Mouse (Mus musculus): Measurements from ENCODE around the gene Fam186a. TPM values are rescaled to one million over a fixed set of nuclear protein-coding genes. Genes with fewer than 3 reads are reported as not detected.
"Not testable (repeated sequence)": the region's sequence is repeated elsewhere in the genome, so short reads cannot be mapped to it uniquely, and the experiment has no call there.

Gene Fam186a
- polyA plus RNA-seq, 1 experiment from 2014 or later = not detected

DNA sequence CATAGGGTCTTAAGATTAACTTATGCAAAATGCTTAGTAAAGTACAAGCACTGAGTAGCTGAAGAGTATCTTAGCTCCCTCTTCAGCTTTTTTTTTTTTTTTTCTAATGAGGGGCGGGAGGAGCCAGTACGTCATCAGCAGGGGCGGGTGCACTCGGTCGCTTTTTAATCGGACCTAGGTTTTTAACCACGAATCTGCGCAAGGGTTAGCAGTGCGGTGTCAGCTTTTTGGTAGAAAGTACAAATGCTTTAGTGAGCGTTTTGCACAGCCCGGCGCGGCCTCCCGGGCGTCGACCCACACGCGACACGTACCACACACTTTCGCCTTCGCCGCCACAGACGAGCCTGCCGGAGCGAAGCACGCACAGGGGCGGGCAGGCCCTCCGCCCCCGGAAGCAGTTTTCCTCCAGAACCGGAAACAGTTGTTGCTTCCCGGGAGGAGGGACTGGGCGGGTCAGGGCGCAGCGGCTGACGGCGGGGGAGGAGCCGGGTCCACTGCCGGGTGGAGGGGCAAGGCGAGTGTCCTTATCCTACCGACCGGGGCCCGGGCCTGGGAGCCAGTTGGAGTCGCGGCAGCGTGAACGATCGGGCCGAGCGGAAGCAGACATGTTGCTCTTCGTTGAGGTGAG, 5.6 kb upstream of the Fam186a start:
- Histone ChIP-seq H3K9ac (peak overlapping the region; percentile 96), H3K4me2 (peak overlapping the region; percentile 85), H3K27me3 (replicated peaks) (no peaks in the 10 kb centered on the region), H3K4me3 (peak overlapping the region; percentile 96), H3K27ac (peak overlapping the region; percentile 95), H3K9me3 (replicated peaks) (no peaks in the 10 kb centered on the region), H3K36me3 (0 out of 2 replicates have a peak, but pooled peaks cover 3% of the 10 kb centered on the region), H3K4me1 (peaks cover 40% of the 10 kb centered on the region)
- ATAC-seq = peak; percentile 97
- under 1% methylated on average over 50 of the region's 50 CpGs for WGBS (ENCODE audit: insufficient replicate concordance)

DNA sequence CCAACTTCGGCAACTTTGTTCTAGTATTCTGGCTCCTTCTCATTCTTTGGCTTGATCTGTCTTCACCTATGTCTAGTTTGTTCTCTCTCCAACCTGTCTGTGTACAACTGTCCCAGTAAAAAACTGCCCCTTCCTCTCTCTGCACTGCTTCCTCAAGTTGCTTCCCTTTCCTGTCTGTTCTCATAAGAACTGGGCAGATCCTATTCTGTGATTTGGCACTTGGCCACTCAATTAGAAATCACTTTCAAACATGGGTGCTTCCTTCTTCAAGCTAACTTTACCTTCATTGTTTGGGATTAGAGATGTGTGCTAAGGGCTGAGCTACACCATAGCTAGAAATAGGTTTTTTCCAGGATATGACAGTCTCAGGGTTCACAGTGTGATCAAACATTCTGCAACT, 3.7 kb upstream of the Fam186a start:
- 68% methylated on average over 1 of the region's 1 CpGs for WGBS (ENCODE audit: insufficient replicate concordance)
- H3K36me3 ChIP-seq = 0 out of 2 replicates have a peak, but pooled peaks cover 3% of the 10 kb centered on the region
- H3K9me3 ChIP-seq (replicated peaks) = no peaks in the 10 kb centered on the region
- H3K27me3 ChIP-seq (replicated peaks) = no peaks in the 10 kb centered on the region
- H3K4me3 ChIP-seq = no peak overlapping the region
- H3K4me2 ChIP-seq = no peak overlapping the region
- no peak for ATAC-seq
- no peak overlapping the region for H3K9ac ChIP-seq
- 0 out of 2 replicates have a peak overlapping the region, but pooled peaks have one; percentile 3 for H3K27ac ChIP-seq
- peaks cover 40% of the 10 kb centered on the region for H3K4me1 ChIP-seq

DNA sequence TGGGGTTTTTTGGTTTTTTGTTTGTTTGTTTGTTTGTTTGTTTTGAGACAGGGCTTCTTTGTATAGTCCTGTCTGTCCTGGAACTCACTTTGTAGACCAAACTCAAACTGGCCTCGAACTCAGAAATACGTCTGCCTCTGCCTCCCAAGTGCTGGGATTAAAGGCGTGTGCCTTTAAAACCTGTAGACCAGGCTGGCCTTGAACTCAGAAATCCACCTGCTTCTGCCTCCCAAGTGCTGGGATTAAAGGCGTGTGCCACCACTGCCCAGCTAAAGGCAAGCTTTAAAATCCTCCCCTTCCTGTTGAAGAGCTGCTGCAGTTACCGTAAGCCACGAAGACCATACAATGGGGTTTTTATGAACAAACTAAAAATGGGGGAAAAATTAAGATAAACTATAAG, 2.9 kb upstream of the Fam186a start, which contains the start of gene Larp4:
TSS of gene Larp4 (plus strand) at position 301 of the 400 bp plus-strand sequence.
- not testable (repeated sequence) for H3K9me3 ChIP-seq (replicated peaks); H3K36me3 ChIP-seq; H3K9ac ChIP-seq; H3K4me2 ChIP-seq; H3K27me3 ChIP-seq (replicated peaks); ATAC-seq; H3K4me3 ChIP-seq
- Histone ChIP-seq H3K4me1 (peaks cover 33% of the 10 kb centered on the region), H3K27ac (0 out of 2 replicates have a peak within 1 kb of the TSS, but pooled peaks have one; percentile 3)
- WGBS (ENCODE audit: insufficient replicate concordance) = 75% methylated on average over 6 of the region's 6 CpGs

DNA sequence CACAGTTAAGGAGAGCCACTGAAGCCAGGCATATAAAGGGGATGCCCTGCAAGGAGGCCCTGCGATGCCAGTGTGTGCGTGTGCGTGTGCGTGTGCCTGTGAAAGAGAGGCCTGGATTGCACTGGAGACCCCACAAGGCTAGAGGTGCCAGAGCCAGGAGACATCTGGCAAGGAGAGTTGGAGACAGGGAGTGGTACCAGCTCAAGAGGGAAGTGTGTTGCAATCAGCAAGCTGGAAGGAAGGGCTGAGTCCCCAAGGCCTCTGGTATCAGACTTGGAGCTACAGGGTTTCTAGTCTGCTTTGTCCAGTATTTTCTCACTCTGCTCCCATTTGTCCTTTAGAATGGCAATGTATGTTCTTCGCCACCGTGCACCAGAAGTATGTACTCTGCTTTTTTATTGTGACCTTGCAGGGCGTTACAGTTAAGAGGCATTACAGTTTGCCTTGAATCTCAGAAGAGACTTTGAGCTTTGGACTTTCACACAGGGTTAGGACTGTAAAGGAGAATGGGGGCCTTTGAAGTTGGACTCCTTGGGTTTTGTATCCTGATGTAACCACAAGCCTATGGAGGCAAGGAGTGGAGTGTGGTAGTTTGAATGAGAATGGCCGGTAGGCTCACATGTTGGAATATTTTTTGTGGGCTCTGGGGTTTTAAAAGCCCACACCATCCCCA, 1.6 kb downstream of the Fam186a start:
- Histone ChIP-seq H3K4me3 (no peak overlapping the region), H3K9ac (no peak overlapping the region), H3K4me2 (no peak overlapping the region), H3K27me3 (replicated peaks) (no peaks in the 10 kb centered on the region), H3K27ac (no peak overlapping the region), H3K4me1 (peaks cover 9% of the 10 kb centered on the region), H3K36me3 (no peaks in the 10 kb centered on the region), H3K9me3 (replicated peaks) (no peaks in the 10 kb centered on the region)
- WGBS (ENCODE audit: insufficient replicate concordance) = 73% methylated on average over 8 of the region's 8 CpGs
- no peak for ATAC-seq

DNA sequence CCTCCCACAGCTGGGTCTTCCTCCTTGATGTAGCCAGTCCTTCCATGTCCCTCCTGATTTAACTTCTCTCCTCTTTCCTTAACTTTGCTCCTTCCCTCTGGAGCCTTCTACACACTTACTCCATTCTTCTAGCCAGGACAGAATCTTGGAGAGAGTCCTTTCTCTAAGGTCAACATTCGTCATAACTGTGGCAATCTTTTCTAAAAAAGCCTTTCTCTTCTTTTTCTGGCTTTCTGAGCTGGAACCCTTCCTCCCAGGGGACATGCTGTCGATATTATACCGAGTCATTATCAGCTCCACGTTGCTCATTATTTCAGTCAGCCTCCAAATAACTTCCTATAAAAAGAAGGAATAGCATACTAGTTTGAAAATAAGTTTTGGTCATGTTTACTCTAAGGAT, 11.5 kb downstream of the Fam186a start:
- Histone ChIP-seq H3K4me1 (no peaks in the 10 kb centered on the region), H3K4me3 (no peak overlapping the region), H3K27ac (no peak overlapping the region), H3K9ac (no peak overlapping the region), H3K27me3 (replicated peaks) (0 out of 2 replicates have a peak, but pooled peaks cover 5% of the 10 kb centered on the region), H3K4me2 (no peak overlapping the region), H3K36me3 (no peaks in the 10 kb centered on the region), H3K9me3 (replicated peaks) (no peaks in the 10 kb centered on the region)
- ATAC-seq = no peak
- WGBS (ENCODE audit: insufficient replicate concordance) = 61% methylated on average over 4 of the region's 4 CpGs

DNA sequence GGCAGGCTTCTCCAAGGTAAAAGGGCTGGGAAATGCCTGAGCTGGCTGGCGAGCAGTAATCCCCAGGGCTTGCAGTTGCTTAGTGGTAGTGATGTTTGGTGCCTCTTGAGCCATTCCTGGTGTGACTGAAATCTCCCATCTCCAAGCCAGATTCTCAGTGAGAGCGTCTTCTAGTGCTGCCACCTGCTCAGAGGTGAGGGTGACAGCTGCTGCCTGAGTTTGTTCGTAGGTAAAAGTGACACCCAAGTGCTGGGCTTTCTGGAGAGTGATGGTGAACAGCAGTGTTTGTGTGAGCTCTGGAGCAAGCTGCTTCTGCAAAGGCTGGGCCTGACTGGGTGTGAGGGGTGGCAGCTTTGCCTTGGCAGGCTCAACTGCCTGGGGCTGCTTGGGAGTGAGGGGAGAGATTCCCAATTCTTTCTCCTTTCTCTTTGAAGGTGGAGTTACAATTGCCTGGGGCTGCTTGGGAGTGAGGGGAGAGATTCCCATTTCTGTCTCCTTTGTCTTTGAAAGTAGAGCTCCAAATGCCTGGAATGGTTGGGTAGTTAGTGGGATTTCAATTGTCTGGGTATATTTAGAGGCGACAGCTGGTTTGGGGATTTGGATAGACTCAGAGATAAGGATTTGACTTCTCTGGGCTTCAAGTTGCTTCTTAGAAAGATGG, 25.8 kb downstream of the Fam186a start:
- Histone ChIP-seq H3K9ac (no peak overlapping the region), H3K9me3 (replicated peaks) (0 out of 2 replicates have a peak, but pooled peaks cover 5% of the 10 kb centered on the region), H3K36me3 (no peaks in the 10 kb centered on the region; the same call in 1 of the 2 replicates), H3K4me3 (no peak overlapping the region), H3K4me2 (no peak overlapping the region), H3K27ac (no peak overlapping the region), H3K4me1 (no peaks in the 10 kb centered on the region), H3K27me3 (replicated peaks) (no peaks in the 10 kb centered on the region)
- WGBS (ENCODE audit: insufficient replicate concordance) = 63% methylated on average over 4 of the region's 4 CpGs
- no peak for ATAC-seq

DNA sequence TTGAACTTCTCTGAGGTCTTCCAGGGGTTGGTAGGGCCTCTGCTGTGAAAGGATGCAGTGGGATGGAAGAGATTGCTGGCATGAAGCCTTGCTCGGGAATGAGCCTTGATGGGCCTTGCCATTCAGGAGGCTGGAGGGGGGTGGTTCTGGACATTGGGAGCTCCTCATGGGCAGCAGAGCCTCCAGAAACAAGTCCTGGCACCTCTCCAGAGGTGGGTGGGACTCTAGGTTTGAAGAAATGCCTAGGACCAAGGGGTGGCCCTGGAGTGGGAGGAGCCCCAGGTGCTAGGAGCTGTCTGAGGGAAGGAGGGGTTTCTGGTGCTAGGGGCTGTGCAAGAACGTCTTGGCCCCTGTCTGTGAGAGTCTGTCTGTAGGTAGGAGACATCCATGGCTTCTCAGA, 26.4 kb downstream of the Fam186a start:
- H3K27ac ChIP-seq = no peak overlapping the region
- no peaks in the 10 kb centered on the region; the same call in 1 of the 2 replicates for H3K36me3 ChIP-seq
- no peaks in the 10 kb centered on the region for H3K4me1 ChIP-seq
- no peak overlapping the region for H3K9ac ChIP-seq
- 0 out of 2 replicates have a peak, but pooled peaks cover 5% of the 10 kb centered on the region for H3K9me3 ChIP-seq (replicated peaks)
- H3K27me3 ChIP-seq (replicated peaks) = no peaks in the 10 kb centered on the region
- no peak overlapping the region for H3K4me3 ChIP-seq
- 27% methylated on average over 2 of the region's 2 CpGs for WGBS (ENCODE audit: insufficient replicate concordance)
- no peak for ATAC-seq
- H3K4me2 ChIP-seq = no peak overlapping the region

DNA sequence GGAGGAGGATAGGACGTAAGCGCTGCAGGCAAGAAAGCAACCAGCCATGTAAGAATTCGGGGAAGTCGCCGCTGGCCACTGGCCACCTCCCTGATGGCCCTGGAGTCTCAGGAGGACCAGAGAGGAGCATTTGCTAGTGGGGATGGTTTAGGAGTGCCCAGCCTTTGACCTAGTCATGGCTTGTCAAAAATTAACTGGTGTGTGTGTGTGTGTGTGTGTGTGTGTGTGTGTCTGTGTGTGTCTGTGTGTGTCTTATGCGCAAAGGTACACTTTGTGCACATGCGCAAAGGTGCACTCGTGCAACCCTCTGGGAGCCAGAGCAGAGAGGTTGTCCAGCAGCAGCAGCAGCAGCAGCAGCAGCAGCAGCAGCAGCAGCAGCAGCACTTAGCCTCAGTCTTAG, 29.0 kb downstream of the Fam186a start:
- no peaks in the 10 kb centered on the region for H3K36me3 ChIP-seq
- no peak overlapping the region for H3K27ac ChIP-seq
- ATAC-seq = no peak
- H3K4me3 ChIP-seq = no peak overlapping the region
- 76% methylated on average over 8 of the region's 8 CpGs for WGBS (ENCODE audit: insufficient replicate concordance)
- H3K9me3 ChIP-seq (replicated peaks) = no peaks in the 10 kb centered on the region
- no peak overlapping the region for H3K4me2 ChIP-seq
- H3K4me1 ChIP-seq = no peaks in the 10 kb centered on the region
- no peak overlapping the region for H3K9ac ChIP-seq
- no peaks in the 10 kb centered on the region for H3K27me3 ChIP-seq (replicated peaks)

DNA sequence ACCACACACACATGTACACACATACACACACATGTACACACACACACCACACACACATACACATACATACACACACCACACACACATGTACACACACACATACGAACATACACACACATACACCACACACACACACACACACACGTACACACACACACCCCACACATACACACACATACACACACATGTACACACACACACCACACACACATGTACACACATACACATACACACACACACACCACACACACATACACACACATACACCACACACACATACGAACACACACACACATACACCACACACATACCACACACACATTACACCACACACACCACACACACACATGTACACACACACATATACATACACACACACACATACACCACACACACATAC, 30.2 kb downstream of the Fam186a start:
- no peak overlapping the region for H3K4me2 ChIP-seq
- H3K9me3 ChIP-seq (replicated peaks) = no peaks in the 10 kb centered on the region
- H3K36me3 ChIP-seq = no peaks in the 10 kb centered on the region
- WGBS (ENCODE audit: insufficient replicate concordance) = 79% methylated on average over 3 of the region's 3 CpGs
- no peak overlapping the region for H3K9ac ChIP-seq
- ATAC-seq = no peak
- H3K27ac ChIP-seq = no peak overlapping the region
- no peaks in the 10 kb centered on the region for H3K27me3 ChIP-seq (replicated peaks)
- no peak overlapping the region for H3K4me3 ChIP-seq
- no peaks in the 10 kb centered on the region for H3K4me1 ChIP-seq

DNA sequence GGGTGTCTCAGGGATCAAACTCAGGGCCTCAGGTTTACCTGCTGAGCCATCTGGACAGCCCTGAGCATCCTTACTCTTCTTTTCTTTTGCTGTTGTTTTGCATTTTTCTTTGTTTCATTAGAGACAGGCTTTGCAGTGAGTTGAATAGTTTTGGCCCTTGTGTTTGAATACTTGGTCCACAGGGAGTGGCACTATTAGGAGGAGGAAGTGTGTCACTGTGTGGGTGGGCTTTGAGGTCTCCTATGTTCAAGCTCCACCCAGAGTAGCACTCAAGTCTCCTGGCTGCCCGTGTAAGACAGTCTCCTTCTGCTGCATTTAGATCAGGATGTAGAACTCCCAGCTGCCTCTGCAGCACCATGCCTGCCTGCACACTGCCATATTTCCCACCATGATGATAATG, 32.4 kb downstream of the Fam186a start:
- Histone ChIP-seq H3K4me1 (no peaks in the 10 kb centered on the region), H3K4me3 (no peak overlapping the region), H3K9ac (no peak overlapping the region), H3K4me2 (no peak overlapping the region), H3K36me3 (no peaks in the 10 kb centered on the region), H3K9me3 (replicated peaks) (no peaks in the 10 kb centered on the region), H3K27me3 (replicated peaks) (no peaks in the 10 kb centered on the region), H3K27ac (no peak overlapping the region)
- no peak for ATAC-seq
- WGBS (ENCODE audit: insufficient replicate concordance) = 4% methylated on average over 1 of the region's 1 CpGs

DNA sequence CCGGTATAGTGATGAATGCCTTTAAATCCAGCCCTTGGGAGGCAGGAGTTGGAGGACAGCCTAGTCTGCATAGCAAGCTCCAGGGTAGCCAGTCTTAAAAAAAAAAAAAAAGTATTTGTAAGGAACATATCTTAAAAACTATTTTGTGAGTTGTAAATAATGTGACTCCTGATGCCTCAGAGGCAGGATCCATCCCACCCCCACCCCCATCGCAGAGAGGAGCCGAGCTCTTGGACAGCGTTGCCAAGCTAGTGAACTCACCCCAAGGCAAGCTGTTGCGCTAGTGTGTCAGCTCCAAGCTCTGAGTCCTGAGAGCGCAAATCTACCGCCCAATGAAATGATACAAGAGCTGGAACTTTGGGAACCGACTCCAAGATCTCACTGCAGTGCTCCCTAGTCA, 35.6 kb downstream of the Fam186a start:
- H3K9me3 ChIP-seq (replicated peaks) = no peaks in the 10 kb centered on the region
- no peak for ATAC-seq
- H3K4me3 ChIP-seq = no peak overlapping the region
- WGBS (ENCODE audit: insufficient replicate concordance) = 67% methylated on average over 8 of the region's 8 CpGs
- H3K27me3 ChIP-seq (replicated peaks) = no peaks in the 10 kb centered on the region
- no peak overlapping the region for H3K9ac ChIP-seq
- H3K27ac ChIP-seq = no peak overlapping the region
- H3K4me1 ChIP-seq = no peaks in the 10 kb centered on the region
- no peaks in the 10 kb centered on the region for H3K36me3 ChIP-seq
- H3K4me2 ChIP-seq = no peak overlapping the region

DNA sequence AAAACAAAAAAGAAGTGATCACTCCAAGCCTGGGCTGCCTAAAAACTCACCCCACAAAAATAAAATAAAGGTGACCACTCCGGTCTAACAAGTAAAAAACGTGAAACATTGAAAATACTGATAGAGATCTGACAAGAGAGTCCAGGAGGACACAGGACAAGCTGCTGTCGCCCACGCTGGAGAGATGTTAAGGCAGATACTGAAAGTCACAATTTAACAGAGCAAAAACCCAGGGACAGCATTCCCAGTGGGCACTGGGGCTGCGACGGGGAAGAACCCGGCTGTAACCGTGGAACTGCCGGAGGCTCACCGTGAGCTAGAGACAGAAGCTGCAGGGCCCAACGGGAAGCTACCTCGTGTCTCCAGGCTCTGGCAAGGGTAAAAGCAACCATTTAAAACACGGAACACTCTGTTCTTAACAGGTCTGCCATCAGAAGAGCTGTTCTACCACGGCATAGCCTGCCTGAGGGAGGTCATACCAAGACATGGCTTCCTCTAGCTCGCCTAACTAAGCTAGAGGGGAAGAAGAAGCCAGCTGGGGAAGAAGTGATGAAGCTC, 47.2 kb downstream of the Fam186a start:
- 64% methylated on average over 15 of the region's 15 CpGs for WGBS (ENCODE audit: insufficient replicate concordance)
- no peaks in the 10 kb centered on the region for H3K36me3 ChIP-seq
- no peak overlapping the region for H3K27ac ChIP-seq
- H3K9me3 ChIP-seq (replicated peaks) = no peaks in the 10 kb centered on the region
- 0 out of 2 replicates have a peak, but pooled peaks cover 2% of the 10 kb centered on the region for H3K4me1 ChIP-seq
- no peak overlapping the region for H3K4me3 ChIP-seq
- H3K4me2 ChIP-seq = no peak overlapping the region
- no peaks in the 10 kb centered on the region for H3K27me3 ChIP-seq (replicated peaks)
- ATAC-seq = no peak
- H3K9ac ChIP-seq = no peak overlapping the region

Data from liver, embryonic 12.5 days (tissue).